Mouse (Mus musculus) megakaryocyte-erythroid progenitor cell, adult 5-6 weeks (primary cell): ENCODE results near the gene Btbd9. TPM values are rescaled to one million over a fixed set of nuclear protein-coding genes. Genes with fewer than 3 reads are reported as not detected.

Source experiments
- ATAC-seq: replicated peaks from 2 replicates; pipeline ENCODE4 v1.8.0; 2016; ENCODE audit warnings: mild to moderate bottlenecking, inconsistent platforms; ENCODE audit not compliant: severe bottlenecking, poor library complexity, low FRiP score, low TSS enrichment
- total RNA-seq, 2 experiments: library from RNA; stranded (forward) in 1 of 2; stranded (reverse) in 1 of 2; fragments of 200-1000, 215-1000 nt in 1 of 2; fragments of >200 nt in 1 of 2; fragmentation: Nextera tagmentation in 1 of 2; gene quantifications; 2 replicates each; pipeline ENCODE4 v1.2.3; 2014 to 2017

Gene Btbd9
- total RNA-seq, 2 experiments from 2014 or later: 8.5 to 19.8 TPM

GRCm38 (mm10) chr17:30210936-30211335 is 365.4 kb downstream of the Btbd9 start:
- ATAC-seq: no peak

DNA sequence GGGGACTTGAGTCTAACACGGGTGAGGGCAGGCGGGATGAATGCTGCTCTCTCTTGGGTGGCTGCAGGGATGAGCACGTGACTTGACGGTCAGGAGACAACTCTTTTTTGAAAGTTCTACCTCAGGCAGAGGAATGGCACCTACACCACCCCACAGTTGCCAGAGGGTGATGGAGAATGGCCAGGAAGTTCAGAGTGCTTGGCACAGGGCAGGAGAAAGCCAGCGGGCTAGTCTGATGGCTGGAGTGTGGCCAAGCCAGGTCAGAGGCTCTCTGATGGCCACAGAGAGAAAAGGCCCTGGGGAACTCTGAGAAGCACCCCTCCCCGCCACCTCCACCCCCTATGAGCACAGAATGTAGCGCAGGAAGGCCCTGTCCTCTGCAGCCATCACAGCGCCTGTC is 366.0 kb downstream of the Btbd9 start:
- ATAC-seq: no peak

DNA sequence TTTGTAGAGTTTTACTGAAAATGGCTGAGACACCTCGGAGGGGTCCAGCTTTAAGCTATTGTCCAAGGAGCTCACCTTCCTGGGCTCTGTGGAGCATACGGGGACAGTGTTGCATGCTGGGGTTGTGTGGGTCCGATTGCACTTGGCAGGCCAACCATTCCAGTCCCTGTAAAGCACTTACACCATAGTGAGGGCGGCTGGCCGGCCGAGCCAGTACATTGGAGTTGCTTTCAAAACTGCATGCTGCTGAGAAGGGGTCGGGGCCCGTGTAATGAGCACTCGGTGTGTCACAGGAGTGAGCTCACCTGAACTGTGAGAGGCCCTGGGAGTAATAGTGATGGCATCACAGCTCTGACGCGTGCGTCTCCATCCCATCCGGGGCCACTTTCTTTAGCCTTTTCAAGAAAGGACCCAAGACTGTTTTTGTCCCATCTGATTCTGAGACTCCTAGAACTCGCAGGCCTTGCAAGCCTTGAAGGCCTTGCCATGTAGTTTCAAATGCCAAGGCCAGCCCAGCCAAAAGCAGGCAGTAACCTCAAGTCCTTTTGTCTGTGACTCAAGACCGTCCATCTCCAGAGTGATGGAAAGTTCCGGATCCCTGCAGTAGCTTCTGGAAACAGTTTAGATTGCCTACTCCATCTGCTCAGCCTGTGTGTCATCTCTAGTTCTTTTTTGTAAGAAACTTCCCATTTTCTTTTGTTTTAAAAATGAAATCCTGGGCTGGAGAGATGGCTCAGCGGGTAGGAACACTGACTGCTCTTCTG is 371.0 kb downstream of the Btbd9 start:
- no peak for ATAC-seq

- ATAC-seq: no peak
Measured at GRCm38 (mm10) chr17:30200283-30200682, 376.0 kb downstream of the Btbd9 start.

DNA sequence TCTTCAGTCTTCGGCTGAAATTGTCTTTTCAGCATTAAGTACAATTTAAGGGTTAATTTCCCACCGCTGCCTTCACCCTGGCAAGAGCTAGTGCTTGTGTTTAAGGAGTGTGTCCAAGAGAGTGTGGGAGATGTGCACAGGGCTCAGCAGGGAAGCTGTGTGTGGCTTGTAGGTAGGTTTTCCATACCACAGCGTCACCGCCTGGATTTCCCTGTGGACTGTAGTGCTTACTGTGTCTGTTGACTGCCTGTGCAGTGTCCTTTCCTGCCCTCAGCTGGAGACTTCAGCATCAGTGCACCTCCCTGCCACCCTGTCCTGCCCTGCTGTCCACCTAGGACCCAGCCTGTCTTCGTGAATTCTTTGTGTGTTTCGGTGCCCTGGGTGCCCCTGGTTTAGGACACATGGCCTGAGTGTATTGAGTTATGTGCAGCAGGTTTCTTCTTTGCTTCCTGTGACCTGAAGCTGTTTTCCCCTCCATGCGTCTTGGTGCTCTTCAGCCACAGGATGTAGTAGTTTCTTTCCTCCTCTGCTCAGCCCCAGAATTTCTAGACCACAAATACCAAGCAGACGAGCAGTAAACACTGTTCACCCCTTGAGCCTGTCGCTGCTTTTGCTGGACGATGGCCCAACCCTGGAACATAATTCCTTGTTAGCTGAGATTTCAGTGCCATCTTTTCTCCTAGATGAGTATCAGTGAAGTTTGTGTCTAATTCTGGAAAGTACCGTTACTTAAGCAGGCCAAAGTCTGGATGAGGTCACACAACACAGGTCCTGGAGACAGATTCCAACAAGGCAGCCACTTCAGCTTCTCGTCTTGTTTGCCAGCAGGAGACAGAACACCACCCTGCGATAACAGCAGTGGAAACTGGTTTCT is 376.7 kb downstream of the Btbd9 start:
- no peak for ATAC-seq

GRCm38 (mm10) chr17:30198422-30198821 is 377.9 kb downstream of the Btbd9 start:
- ATAC-seq: no peak

DNA sequence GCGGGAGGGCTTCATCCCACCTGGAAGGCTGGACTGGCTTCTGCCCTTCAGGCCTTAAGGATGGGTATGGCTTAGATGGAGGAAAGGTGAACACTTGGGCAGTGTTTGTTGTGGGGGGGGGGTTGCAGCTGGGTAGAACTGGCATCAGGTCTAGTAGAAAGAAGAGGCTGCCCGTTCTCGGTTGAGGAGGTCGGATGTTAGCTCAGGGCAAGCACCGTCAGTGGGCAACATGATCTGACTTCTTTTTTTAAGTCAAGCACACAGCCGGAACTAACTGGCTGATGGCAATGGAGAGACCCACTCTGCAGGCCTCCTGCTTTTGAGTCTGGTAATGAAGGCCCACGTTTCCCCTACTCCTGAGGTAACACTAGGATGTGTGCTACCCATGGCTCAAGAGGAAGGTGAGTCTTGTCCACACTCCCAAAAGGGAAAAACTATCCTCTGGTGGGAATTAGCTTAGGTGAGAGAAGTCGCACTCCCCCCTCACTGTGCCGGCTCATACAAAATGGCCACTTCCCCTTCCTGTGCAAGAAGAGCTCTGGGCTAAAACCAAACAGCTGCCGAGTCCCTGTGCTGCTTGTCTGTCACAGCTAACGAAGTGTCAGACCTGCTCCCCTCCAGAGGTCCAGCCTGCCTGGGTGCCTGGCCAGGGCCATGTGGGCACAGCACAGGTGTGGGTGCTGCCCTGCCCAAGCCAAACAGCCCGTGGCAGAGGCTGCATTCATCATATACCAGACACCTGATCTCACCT is 378.8 kb downstream of the Btbd9 start:
- ATAC-seq: no peak

- no peak for ATAC-seq
Measured at GRCm38 (mm10) chr17:30196401-30197279, 379.6 kb downstream of the Btbd9 start.

GRCm38 (mm10) chr17:30195591-30196183 is 380.6 kb downstream of the Btbd9 start:
- no peak for ATAC-seq

GRCm38 (mm10) chr17:30194629-30195445 is 381.5 kb downstream of the Btbd9 start:
- ATAC-seq: no peak

DNA sequence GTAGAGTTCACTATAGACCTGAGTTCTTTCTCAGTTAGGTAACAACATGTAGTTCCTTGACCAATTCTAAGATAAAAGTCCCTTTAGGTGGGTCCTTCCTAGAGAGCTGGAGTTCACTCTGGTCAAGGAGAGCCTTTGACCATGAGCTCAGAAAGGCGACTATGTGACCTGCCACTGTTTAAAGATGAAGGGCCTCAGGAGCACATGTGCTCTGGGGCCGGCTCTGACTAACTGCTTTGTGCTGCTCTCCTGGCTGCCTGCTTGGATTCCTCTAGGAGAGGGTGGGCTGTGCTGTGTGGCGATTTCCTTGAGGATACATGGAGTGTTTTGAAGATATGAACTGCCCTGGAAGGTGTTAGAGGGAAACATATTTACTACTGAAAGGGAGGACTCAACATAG is 382.2 kb downstream of the Btbd9 start:
- ATAC-seq: no peak

DNA sequence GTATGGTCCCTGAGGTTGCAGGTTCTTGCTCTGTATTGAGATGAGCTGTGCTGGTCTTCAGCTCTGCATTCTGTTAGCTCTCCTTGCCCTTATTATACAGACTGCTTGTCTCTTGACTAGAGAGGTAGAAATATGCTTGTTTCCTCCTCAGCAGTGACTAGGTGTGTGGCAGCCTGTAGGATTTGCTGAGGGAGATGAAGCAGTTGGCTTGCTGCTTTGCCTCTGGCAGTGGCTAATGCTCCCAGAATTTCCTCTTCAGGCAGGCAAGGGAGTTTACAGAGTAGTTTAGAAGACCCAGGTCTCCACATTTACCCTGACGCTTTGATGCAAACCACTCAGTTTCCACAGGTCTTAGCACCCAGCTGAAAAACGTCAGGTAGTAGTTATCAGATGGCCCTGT is 382.7 kb downstream of the Btbd9 start:
- ATAC-seq: no peak

- ATAC-seq: no peak
Measured at GRCm38 (mm10) chr17:30192416-30193005, 383.8 kb downstream of the Btbd9 start.

GRCm38 (mm10) chr17:30191097-30191640 is 385.1 kb downstream of the Btbd9 start:
- ATAC-seq: no peak

DNA sequence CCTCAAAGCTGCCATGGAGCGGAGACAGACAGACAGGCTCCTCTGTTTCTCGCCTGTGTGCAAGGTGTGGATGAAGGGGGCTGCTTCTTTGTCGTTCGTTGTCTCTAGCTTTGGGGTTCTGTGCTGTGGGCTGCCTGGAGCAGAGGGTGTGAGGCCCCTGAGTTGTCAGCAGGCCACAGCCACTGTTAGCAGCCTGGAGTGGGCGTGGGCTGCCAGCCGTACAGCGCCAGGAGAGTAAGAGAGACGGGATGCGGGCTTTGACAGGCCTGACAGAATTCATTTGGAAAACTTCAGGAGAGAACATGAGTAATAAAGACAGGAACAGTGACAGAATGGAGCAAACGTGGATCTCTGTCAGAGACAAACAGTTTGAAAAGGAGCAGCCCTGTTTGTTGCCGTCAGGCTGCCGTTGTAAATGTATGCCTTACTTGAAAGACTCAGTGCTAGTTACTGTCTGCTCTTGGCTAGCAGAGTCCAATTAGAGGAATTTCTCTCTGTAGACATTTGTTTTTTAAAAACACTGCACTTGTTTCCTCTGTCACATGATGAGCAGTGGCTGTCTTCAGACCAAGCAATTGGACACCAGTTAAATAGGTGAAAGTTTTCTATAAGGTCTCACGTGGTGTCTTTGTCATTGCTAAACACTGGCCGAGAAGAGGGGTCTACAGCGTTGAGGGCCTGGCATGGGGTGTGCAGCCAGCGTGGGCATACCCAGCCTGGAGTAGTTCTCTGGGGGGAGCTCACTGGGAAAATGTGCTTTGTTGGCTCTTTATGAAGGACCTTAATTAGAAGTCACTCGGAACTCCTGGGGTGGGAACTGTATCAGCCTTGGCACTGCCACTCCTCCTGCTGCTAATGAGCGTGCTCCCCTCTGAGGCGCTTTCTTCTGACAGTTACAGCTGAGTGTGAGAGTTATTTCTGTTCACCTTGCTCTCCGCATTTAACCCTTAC is 388.0 kb downstream of the Btbd9 start:
- no peak for ATAC-seq

DNA sequence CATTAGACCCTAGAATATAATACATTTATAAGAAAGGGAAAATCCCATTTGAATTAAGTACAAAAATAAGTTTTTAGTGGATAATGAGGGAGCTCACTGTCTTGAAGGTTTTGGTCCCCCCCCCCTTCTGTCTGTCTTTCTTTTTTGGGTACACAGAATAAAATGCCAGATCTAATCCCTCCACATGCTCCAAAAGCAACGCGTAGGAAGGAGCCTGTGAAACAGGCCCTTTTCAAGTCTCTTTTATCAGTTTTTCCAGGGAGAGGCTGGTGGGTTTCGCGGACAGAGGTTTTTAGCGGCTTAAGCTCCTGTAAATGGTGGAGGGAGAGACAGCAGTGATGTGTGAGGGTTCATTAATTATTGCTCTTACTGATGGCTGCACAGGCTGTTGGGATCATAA is 388.7 kb downstream of the Btbd9 start:
- no peak for ATAC-seq
